Mouse (Mus musculus): ENCODE results near the gene Fyn.

DNA sequence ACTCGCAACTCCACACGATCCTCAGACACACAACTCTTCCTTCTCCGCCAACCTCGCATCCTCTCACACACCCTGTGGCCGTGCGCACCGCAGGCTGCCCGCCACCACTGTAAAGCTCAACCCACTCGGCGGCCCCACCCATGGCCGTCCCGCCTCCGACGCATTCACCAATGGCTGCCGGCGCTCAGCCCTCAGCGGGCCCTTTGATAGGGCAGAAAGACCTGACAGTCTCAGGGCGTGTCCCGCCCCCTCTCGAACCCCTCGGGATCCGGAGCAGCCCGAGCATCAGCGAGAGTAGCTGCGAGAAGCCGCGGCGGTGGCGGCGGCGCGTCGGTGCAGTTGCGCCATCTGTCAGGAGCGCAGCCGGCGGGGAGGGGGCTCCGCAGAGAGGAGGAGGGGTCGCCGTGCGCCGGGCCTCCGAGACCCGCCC lies 862 bp downstream of the Fyn start:
- TF ChIP-seq CTCF (IDR thresholded peaks at IDR 0.05; ENCODE audit: low read depth) (no peak), EP300 (IDR thresholded peaks at IDR 0.05; ENCODE audit: low read depth) (no peak)
